Mouse (Mus musculus): ENCODE results near the gene Camk1d. TPM values are rescaled to one million over a fixed set of nuclear protein-coding genes. Genes with fewer than 3 reads are reported as not detected.

Gene Camk1d
- polyA plus RNA-seq, 1 experiment from 2014 or later, result 6.7 TPM

- H3K9me3 ChIP-seq (ENCODE audit: control insufficient read depth, low read length), result no peaks in the 10 kb centered on the region
- H3K27ac ChIP-seq (replicated peaks), result no peak overlapping the region
- TF ChIP-seq EP300 (optimal IDR thresholded peaks at IDR 0.05), result no peak
- TF ChIP-seq CTCF (IDR thresholded peaks at IDR 0.05; ENCODE audit: low read depth), result no peak
- H3K4me2 ChIP-seq (replicated peaks; ENCODE audit: low read depth), result no peak overlapping the region
- H3K36me3 ChIP-seq (ENCODE audit: control insufficient read depth, insufficient read depth, low read length), result no peaks in the 10 kb centered on the region
- ATAC-seq (ENCODE audit: low FRiP score, low TSS enrichment) (no peak), DNase-seq (ENCODE audit: low spot score) (no peak)
- no peak overlapping the region for H3K4me3 ChIP-seq (ENCODE audit: low read depth, low read length)
- H3K9ac ChIP-seq (ENCODE audit: low read length), result no peak overlapping the region
- 77% methylated on average over 5 of the region's 5 CpGs for WGBS
- H3K27me3 ChIP-seq (ENCODE audit: control insufficient read depth, insufficient read depth, low read length), result no peaks in the 10 kb centered on the region
- peaks cover 4% of the 10 kb centered on the region; the same call in 1 of the 2 replicates for H3K4me1 ChIP-seq (replicated peaks; ENCODE audit: control insufficient read depth, insufficient read depth)
These were observed 17.7 kb upstream of the Camk1d start for GRCm38 (mm10) chr2:5732047-5732446.

- DNase-seq (ENCODE audit: low spot score), result peak; percentile 25
These were observed 16.1 kb upstream of the Camk1d start for GRCm38 (mm10) chr2:5730364-5730792.

GRCm38 (mm10) chr2:5729931-5730330, 15.6 kb upstream of the Camk1d start:
- no peaks in the 10 kb centered on the region for H3K27me3 ChIP-seq (ENCODE audit: control insufficient read depth, insufficient read depth, low read length)
- no peak overlapping the region for H3K4me3 ChIP-seq (ENCODE audit: low read depth, low read length)
- peaks cover 4% of the 10 kb centered on the region; the same call in 1 of the 2 replicates for H3K4me1 ChIP-seq (replicated peaks; ENCODE audit: control insufficient read depth, insufficient read depth)
- 46% methylated on average over 7 of the region's 7 CpGs for WGBS
- ATAC-seq (ENCODE audit: low FRiP score, low TSS enrichment) (no peak), DNase-seq (ENCODE audit: low spot score) (no peak)
- H3K9me3 ChIP-seq (ENCODE audit: control insufficient read depth, low read length), result no peaks in the 10 kb centered on the region
- H3K27ac ChIP-seq (replicated peaks), result peak overlapping the region; percentile 64
- H3K4me2 ChIP-seq (replicated peaks; ENCODE audit: low read depth), result 0 out of 2 replicates have a peak overlapping the region, but pooled peaks have one; percentile 11
- TF ChIP-seq CTCF (IDR thresholded peaks at IDR 0.05; ENCODE audit: low read depth) (no peak), EP300 (optimal IDR thresholded peaks at IDR 0.05) (no peak)
- no peak overlapping the region for H3K9ac ChIP-seq (ENCODE audit: low read length)
- no peaks in the 10 kb centered on the region for H3K36me3 ChIP-seq (ENCODE audit: control insufficient read depth, insufficient read depth, low read length)

More at GRCm38 (mm10) chr2:5730364-5730792, 16.1 kb upstream of the Camk1d start:
- Histone ChIP-seq H3K9me3 (ENCODE audit: control insufficient read depth, low read length) (no peaks in the 10 kb centered on the region), H3K27ac (replicated peaks) (peak overlapping the region; percentile 64), H3K4me3 (ENCODE audit: low read depth, low read length) (no peak overlapping the region), H3K36me3 (ENCODE audit: control insufficient read depth, insufficient read depth, low read length) (no peaks in the 10 kb centered on the region), H3K4me1 (replicated peaks; ENCODE audit: control insufficient read depth, insufficient read depth) (peaks cover 4% of the 10 kb centered on the region; the same call in 1 of the 2 replicates), H3K9ac (ENCODE audit: low read length) (0 out of 2 replicates have a peak overlapping the region, but pooled peaks have one; percentile 13), H3K27me3 (ENCODE audit: control insufficient read depth, insufficient read depth, low read length) (no peaks in the 10 kb centered on the region), H3K4me2 (replicated peaks; ENCODE audit: low read depth) (0 out of 2 replicates have a peak overlapping the region, but pooled peaks have one; percentile 11)
- WGBS, result 19% methylated on average over 15 of the region's 15 CpGs
- no peak for TF ChIP-seq EP300 (optimal IDR thresholded peaks at IDR 0.05)
- TF ChIP-seq CTCF (IDR thresholded peaks at IDR 0.05; ENCODE audit: low read depth), result no peak
- peak; percentile 69; the same call in 1 of the 2 replicates for ATAC-seq (ENCODE audit: low FRiP score, low TSS enrichment)

- Histone ChIP-seq H3K36me3 (ENCODE audit: control insufficient read depth, insufficient read depth, low read length) (no peaks in the 10 kb centered on the region), H3K4me1 (replicated peaks; ENCODE audit: control insufficient read depth, insufficient read depth) (no peaks in the 10 kb centered on the region), H3K4me3 (ENCODE audit: low read depth, low read length) (no peak overlapping the region), H3K4me2 (replicated peaks; ENCODE audit: low read depth) (no peak overlapping the region), H3K9ac (ENCODE audit: low read length) (no peak overlapping the region), H3K27me3 (ENCODE audit: control insufficient read depth, insufficient read depth, low read length) (no peaks in the 10 kb centered on the region), H3K27ac (replicated peaks) (no peak overlapping the region), H3K9me3 (ENCODE audit: control insufficient read depth, low read length) (no peaks in the 10 kb centered on the region)
- no peak for TF ChIP-seq EP300 (optimal IDR thresholded peaks at IDR 0.05)
- no peak for TF ChIP-seq CTCF (IDR thresholded peaks at IDR 0.05; ENCODE audit: low read depth)
- no peak for ATAC-seq (ENCODE audit: low FRiP score, low TSS enrichment)
- DNase-seq (ENCODE audit: low spot score), result no peak
- WGBS, result 28% methylated on average over 8 of the region's 8 CpGs
These were observed 10.8 kb upstream of the Camk1d start for GRCm38 (mm10) chr2:5725028-5725701.

- Histone ChIP-seq H3K27ac (replicated peaks) (no peak overlapping the region), H3K36me3 (ENCODE audit: control insufficient read depth, insufficient read depth, low read length) (no peaks in the 10 kb centered on the region), H3K27me3 (ENCODE audit: control insufficient read depth, insufficient read depth, low read length) (no peaks in the 10 kb centered on the region), H3K9me3 (ENCODE audit: control insufficient read depth, low read length) (no peaks in the 10 kb centered on the region; the same call in 1 of the 2 replicates), H3K4me2 (replicated peaks; ENCODE audit: low read depth) (no peak overlapping the region), H3K4me1 (replicated peaks; ENCODE audit: control insufficient read depth, insufficient read depth) (peaks cover 4% of the 10 kb centered on the region; the same call in 1 of the 2 replicates), H3K9ac (ENCODE audit: low read length) (no peak overlapping the region), H3K4me3 (ENCODE audit: low read depth, low read length) (no peak overlapping the region)
- no peak for TF ChIP-seq EP300 (optimal IDR thresholded peaks at IDR 0.05)
- TF ChIP-seq CTCF (IDR thresholded peaks at IDR 0.05; ENCODE audit: low read depth), result peak; percentile 39
- WGBS, result 90% methylated on average over 6 of the region's 6 CpGs
- ATAC-seq (ENCODE audit: low FRiP score, low TSS enrichment) (no peak), DNase-seq (ENCODE audit: low spot score) (no peak)
These were observed 3.4 kb upstream of the Camk1d start for GRCm38 (mm10) chr2:5717675-5718074.

GRCm38 (mm10) chr2:5715544-5715943, 1.2 kb upstream of the Camk1d start:
- Histone ChIP-seq H3K27ac (replicated peaks) (peak overlapping the region; percentile 67), H3K9me3 (ENCODE audit: control insufficient read depth, low read length) (no peaks in the 10 kb centered on the region; the same call in 1 of the 2 replicates), H3K27me3 (ENCODE audit: control insufficient read depth, insufficient read depth, low read length) (no peaks in the 10 kb centered on the region), H3K36me3 (ENCODE audit: control insufficient read depth, insufficient read depth, low read length) (no peaks in the 10 kb centered on the region), H3K4me3 (ENCODE audit: low read depth, low read length) (no peak overlapping the region), H3K9ac (ENCODE audit: low read length) (no peak overlapping the region), H3K4me2 (replicated peaks; ENCODE audit: low read depth) (peak overlapping the region; percentile 95; the same call in 1 of the 2 replicates), H3K4me1 (replicated peaks; ENCODE audit: control insufficient read depth, insufficient read depth) (peaks cover 4% of the 10 kb centered on the region; the same call in 1 of the 2 replicates)
- TF ChIP-seq EP300 (optimal IDR thresholded peaks at IDR 0.05), result no peak
- DNase-seq (ENCODE audit: low spot score) (no peak), ATAC-seq (ENCODE audit: low FRiP score, low TSS enrichment) (no peak)
- WGBS, result 25% methylated on average over 2 of the region's 2 CpGs
